Mouse (Mus musculus) skeletal muscle tissue, adult 2 months (tissue): ENCODE data around the gene Fbn1.

Source experiments
- DNase-seq: peaks from one replicate; pipeline ENCODE4 v3.0.0-alpha.2; 2012; ENCODE audit warnings: low read depth, low spot score

The Fbn1 gene

DNA sequence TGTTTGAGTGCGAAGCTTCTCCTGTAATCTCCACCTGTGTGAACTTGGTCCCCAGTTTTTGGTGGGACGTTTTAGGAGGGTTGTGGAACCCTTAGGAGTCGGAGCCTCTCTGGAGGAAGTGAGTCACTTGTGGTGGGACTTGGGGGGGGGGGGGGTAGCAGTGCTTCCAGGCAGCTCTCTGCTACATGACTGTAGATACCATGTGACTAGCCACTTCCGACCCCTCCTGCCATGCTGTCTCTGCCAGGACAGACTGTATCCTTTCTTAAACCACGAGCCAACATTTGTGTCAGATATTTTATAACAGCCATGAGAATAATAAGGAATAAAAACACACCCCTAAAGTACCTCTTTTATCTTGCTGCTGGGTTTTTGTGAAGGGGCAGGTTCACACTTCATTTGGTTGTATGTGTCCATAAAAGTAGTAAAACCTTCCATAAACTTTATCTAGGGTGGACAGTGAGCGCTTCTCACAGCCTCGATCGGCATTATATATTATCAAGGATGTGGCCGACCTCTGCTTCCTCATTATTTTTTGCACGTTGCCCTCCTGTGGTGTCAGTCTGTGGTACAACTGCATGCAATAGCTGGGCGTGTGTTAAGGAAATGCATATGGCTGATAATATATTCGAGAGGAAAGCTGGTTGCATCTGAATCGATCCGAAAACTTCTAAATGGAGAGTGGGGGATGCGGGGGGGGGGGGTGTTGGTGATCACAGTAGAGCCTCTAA is 51.6 kb downstream of the Fbn1 start:
- DNase-seq: no peak

DNA sequence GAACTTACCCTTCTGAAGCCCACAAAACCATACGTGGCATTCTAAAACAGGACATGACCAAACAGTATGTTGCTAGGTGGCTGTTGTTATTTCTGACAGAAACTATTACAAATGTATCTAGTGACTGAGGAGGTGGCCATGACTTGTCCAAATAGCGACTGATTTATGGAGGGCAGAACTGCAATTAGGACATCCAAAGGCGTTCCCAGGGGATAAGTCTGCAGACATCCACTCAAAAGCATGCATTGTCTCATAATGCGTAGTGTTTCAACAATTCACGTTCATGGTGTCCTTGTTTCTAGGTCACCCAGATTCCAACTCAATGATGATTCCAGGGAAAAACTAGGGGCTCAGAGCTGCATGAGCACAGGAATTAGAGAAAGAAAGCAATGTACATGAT is 53.0 kb downstream of the Fbn1 start:
- DNase-seq: no peak

DNA sequence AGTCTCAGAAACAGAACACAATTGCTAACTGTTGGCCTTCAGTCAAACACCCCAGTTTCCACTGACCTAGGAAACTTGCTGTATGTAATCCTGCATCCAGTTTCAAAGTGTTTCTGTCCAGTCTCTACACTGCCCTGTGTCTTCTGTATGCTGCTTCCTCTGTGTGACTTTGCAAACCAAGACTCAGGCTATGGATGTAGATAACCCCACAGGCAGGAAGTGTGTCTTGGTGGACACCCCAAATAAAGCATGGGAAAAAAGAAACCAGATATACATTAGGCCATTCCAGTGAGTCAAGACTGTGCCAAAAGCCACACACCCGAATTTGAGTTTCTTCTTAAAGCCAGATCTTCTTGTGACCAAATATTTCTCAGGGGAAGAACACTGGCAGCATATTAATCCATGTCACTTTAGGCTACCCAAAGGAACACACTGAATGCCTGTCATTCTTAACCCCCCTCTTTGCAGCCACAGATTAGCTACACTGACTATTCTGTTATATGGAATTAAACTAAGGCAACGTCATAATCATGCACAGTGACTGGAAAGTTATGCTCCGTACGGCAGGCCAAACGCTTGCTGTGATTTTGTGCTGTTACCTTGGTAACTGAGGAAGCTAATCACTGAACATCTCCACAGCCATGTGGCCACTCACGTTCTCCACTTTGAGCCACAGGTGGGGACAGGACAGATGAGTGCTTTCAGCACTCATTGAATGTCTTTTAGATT is 55.3 kb downstream of the Fbn1 start:
- no peak for DNase-seq

DNA sequence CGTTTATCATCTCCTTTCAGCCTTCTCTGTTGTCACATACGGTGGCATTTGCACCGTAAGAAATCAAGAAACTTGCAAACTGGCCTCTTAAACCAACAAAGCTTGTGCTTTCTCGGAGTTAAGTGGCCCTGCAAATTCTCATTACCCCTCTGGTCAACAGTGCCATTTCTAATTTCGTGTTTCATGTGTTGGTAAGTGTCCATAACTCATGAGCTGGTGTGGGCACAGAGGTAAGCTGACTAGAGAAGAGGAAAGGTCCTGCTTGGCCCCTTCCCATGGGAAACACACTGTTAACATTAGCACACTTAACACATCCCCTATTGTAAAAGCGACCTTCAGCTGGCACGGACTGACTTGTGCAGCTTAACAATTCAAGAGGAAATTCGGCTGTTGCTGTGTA is 58.4 kb downstream of the Fbn1 start:
- no peak for DNase-seq

DNA sequence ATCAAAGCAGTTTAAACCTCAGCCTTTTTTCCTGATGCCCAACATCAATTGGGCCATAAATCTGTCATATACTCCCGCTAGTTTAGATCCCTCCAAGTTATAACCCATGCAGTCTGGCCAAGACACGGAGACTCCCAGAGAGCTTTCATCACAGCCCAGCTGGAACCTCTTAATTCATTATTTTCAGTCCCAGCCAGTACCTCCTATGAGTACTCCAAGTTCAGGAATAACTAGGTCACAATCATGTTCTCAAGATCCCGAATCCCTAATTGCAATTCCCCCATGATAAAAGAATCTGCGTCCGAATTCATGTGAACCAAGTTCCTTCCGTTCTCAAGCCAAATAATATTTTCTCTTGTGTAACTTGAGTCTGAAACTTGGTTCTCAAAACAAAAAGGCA is 58.9 kb downstream of the Fbn1 start:
- peak; percentile 60 for DNase-seq

DNA sequence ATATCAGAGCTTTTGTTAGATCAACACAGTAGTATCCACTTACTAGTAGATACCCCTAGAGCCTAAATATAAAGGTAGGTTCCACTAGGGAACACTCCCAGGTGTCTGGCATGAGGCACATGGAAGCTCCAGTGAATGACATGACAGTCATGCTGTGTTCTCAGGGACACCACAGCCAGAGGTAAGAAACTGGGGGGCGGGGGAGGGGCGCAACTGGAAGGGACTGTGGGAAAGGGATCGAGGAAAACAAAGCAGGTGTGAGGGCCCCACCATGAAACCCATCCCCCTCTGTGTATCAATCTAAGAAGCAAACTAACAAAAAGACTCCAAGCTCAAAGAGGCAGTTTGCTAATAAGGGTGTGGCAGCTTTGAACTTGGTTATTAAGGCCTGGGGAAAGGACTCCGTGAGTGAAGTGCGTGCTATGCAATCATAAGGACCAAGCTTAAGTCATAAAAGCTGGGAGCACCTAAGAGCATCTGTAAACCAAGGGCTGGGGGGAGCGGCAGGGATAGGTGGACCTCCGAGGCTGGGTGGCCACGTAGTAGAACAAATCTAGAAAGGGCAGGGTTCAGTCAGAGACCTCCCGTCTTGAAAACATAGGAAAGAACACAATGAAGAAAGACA is 60.4 kb downstream of the Fbn1 start:
- DNase-seq: no peak

DNA sequence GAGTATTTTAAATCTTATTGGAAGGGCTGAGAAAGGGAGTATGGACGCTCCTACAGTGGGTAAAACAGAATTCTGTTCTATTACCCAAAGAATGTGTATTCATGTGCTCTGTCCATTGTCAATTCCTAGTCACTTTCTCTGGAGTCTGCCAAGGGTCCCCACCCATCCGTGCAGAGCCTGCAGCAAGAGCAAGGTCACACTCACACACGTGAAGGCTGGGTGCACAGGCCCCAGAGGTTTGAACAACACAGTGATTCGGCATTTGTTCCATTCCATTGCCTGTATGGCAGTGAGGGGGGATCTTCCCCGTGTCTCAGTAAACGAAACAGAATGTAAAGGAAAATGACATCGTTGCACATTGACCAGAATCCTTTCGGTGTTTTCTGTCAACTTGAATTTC is 69.4 kb downstream of the Fbn1 start:
- DNase-seq: no peak

DNA sequence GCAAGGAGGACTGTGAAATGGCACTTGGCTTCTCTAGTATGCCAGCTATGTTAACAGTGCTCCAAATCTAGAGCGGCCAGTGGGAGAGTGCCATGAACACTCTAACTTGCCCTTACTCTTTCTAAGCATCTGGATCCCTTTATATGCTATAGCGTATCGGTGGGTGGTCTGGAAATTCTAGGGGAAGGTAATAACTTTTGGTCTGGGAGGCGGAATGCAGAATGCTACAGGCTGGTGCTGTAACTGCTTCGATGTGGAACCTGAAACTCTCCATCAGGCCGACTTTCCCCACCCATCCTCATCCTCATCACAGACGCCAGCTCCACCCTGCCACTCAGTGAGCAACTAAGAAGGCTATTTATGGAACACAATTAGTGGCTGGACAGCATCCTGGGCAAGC is 71.6 kb downstream of the Fbn1 start:
- DNase-seq: no peak

DNA sequence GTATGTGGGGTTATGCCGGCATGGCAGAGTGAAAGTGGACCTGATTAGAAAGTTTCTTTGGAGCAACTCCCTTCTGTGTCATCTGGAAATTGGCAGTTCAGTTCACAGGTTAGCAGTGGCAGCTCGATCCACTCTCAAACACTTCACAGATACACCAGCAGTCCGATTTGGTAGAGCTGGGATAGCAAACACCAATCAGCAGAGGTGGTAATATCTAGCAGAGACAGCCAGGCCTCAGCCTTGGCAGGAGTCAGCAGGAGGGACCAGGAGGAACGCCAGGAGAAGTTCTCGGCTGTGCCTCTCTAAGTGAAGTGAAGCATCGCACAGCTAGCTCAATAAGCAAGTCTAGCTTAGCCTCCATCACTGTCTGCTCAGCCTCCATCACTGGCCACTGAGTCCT is 74.3 kb downstream of the Fbn1 start:
- no peak for DNase-seq

DNA sequence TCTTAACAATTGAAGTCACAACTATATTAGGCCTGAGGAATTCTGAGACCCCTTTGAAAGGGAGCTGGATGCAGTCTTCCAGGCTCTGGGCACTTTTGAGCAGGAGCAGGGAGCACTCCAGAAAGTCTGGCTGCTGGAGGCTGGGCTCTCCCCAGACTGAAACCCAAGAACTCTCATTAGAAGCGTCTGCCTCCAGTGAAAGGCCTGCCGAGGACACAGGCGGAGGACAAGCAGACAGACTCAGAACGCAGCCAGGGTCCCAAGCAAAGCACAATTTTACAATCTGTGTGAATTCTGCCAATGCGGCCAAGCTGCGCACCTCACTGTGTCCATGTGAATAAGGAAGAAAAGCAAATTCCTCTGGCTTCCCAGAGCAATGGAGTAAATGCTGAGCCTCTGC is 76.3 kb downstream of the Fbn1 start:
- no peak for DNase-seq

DNA sequence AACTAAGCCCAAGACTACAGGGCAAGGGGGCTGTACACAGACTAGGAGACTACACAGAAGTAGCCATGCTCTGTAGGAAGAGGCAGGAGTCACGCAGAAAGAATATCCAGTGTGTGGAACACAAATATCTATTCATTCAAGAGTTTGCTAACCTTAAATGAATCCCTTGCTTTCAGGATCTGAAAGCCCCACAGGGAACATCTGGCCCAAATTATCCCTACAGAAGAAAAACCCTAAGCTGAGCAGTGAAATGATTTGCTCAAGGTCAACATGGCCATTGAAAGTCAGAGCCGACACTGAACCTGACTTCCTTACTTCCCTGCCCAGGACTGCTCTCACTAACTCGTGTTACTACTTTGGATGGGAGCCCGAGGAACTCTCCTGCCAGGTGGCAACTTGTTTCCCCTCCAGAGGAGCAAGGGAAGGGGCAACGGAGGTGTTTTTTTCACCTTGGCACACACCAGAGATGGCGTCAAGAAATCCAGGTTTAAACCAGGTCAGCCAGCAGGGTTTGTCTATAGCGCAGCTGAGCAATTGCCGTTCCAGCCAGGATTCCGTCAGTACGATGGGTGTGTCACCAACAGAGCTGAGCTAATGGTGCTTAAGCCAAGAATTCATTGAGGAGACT is 78.9 kb downstream of the Fbn1 start:
- peak; percentile 79 for DNase-seq

DNA sequence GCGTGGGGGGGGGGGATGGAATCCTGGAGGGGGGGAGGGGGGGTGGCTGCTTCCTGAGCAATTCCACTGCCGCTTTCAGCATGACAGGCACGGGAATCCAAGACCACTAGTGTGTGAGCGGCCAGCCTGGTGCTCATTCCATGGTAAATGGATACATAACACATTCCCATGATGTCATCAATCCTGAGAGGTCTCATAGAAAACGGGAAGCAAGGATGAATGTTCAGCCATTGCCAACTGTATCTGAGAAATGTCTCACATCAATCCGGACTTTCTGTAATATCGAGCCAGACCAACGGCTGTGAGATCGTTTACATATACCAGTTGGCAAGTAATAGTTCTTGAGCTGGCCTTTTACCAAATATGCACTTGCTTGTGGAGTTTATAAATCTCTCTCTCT is 87.2 kb downstream of the Fbn1 start:
- DNase-seq: no peak

DNA sequence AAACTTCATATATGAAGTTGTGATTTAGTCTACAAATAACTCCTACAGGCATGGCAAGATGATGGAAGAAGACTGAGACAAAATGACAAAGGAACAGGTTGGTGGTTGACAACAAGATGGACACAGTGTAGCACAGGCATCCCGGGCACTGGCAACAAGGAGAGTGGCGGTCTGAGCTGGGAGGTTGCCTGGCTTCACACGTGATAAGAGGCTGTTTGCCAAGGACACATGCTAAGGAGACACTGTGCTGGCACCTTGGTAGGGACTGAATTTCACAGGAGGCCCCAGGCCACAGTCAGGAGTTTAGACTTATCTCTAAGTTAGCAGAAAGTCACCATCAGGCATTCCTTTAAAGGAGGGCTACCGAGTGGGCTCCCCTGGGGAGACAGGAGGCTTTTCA is 88.1 kb downstream of the Fbn1 start:
- no peak for DNase-seq

DNA sequence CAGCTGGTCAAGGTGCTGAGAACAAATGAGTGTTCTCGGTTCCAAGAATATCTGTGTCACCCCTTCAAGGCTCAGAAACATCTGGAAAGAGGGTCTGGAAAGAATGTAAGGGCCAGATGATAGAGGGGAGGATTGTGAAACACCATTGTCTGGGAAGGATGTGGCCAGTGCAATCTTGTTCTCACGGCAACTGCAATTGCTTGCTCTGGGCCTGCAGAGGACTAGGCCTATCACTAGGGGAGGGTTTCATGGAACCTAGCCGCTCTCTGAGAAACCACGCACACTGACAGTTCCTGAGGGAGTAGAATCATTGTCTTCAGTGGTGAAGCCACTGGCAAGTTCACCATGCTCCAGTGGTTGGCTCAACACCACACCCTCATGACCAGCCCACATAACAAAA is 89.2 kb downstream of the Fbn1 start:
- DNase-seq: peak; percentile 18

DNA sequence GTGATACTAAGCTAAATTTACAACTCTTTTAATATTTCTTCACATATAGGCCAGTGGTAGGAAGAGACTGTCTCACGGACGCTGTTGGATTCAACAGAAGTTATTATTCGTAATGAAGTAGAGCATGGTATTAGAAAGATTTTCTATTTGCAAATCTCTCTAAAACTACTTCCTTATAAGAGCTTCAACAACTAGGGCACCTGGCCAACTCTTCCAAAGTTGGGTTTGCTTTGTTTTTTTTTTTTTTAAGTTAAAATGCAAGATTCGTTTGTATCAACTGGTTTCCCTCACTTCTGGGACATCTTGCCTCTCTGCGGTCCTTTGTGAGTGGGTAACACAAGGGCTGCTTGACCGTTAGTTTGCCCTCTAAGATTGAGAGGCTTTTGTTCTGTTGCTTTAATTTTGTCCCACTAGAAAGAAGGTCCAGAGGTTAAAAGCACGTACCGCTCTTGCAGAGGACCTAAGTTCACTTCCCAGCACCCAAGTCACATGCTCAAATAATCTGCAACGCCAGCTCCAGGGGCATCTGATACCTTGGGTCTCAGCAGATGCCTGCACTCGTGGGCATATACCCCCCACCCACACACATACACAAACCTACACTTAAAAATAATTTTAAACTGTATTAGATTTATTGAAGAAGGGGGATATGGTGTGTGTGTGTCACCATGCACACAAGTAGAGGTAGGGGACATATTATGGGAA is 91.1 kb downstream of the Fbn1 start:
- DNase-seq: no peak

DNA sequence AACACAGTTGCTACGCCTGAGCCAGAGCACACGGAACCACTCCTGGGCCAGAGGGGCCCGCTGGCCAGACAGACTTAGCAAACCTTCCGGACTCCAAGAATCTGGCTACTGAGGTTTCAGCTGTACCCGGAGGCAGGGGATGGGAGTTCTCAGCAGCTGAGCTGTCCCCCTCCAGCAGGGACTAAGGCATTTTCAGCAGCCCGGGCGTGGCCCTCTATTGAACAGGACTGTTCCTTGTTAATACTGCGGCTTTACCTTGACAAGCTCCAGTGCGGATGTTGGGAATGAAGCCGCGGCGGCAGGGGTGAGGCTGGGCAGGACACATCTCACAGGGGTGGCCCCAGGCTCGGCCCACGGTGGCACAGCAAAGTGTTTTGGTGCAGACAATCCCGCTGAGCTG is 95.4 kb downstream of the Fbn1 start:
- no peak for DNase-seq

DNA sequence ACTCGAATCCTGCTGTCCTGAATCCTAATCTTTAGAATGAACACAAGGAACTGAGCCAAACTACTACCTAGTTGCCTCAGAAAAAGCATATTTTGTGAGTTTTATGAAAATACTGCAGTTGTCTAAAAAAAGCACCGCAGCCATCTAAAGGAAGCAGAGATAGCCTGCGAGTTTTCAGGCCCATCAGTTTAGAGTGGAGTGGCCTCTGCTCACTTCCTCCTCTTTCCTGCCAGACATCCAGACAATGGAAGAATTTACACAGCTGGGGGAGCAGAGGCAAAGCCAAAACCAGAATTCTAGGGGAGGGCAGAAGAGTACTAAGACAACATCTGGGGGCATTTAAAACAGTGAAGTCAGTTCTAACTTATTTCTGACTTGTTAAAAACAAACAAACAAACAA is 96.0 kb downstream of the Fbn1 start:
- no peak for DNase-seq

DNA sequence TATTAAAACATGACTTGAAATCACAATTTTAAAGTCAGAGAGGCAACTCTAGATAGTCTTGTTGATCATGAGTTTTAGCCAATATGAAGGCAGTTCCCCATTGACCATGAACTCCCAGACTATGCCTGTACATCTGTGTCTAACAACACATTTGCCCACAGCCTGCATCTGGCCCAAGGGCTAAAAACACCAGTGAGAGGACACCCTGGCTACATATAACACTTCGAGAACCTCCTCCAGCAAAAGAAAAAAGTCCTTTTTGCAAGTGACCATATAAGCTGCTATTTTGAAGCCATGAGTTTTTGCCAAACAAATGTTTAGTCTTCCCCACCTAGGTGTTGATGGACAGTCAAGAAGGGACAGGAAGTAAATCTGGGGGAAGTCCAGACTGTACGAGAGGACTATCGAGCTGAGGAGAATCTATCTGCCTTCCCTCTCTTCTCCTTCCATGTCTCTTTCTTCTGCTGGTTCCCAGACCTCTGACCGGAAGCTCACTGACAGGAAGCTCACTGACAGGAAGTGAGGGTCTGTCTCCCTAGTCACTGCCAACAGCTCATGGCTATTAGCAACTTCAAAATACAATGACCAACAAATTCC is 103.2 kb downstream of the Fbn1 start:
- DNase-seq: no peak

DNA sequence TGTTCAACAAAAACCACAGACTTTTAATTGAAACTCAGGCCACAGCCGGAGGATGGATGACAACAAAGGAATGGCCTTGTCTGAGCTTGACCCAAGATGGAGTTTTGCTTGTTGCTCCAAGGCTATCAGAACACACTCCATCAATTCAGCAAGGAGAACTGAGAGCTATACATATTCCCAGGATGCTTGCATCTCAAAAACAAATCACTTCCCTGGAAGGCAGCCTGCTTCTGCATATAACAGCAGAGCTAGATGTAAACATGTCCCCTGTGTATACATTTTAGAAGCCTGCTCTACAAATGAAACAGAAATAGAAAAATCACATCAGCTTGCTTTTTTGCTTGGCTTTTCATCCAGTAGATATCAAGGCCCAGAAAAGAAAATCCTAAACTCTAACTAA is 105.5 kb downstream of the Fbn1 start:
- DNase-seq: no peak

DNA sequence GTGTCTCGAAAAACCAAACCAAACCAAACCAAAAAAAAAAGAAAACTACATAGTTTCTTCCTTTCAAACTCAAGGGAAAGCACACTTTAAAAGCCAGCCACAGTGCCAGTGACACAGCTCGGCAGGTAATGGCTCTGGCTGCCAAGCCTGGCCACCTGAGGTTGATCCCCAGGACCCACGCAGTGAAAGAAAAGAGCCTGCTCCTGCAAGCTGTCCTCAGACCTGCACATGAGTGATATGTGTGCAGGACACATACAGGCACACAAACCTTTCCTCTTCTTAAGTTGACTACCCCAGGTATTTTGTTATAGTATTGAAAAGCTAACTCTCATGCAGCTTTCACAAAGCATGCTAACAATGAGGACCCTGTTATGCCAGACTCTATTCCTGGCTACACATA is 107.7 kb downstream of the Fbn1 start:
- no peak for DNase-seq

DNA sequence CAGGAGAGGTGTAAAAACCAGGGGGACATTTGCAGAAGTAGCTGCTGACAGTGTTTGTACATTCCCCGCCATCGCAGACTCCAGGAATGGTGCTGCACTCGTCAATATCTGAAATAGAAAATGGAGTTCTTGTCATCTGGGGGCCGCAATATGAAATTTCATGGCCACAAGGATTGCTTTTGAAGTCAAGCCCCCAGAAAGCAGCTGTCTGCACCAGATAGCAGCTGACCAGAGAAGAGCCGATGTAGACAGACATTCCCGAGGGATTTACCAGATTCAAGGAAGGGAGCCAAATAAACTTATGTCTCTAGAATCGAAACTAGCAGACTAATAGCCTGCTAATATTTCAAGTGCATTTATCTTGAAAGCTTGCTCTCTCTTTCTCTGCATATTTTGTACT is 110.0 kb downstream of the Fbn1 start:
- no peak for DNase-seq
